Mouse (Mus musculus) myocyte (in vitro differentiated cells): ENCODE measurements around the gene Zfp362. TPM values are rescaled to one million over a fixed set of nuclear protein-coding genes. Genes with fewer than 3 reads are reported as not detected.
A peak's percentile ranks its signal among the peaks of the same experiment; 100 is the strongest.

Source experiments
- H3K27me3 ChIP-seq: one replicate; pipeline ENCODE4 v1.6.1; 2011; ENCODE audit not compliant: control insufficient read depth, insufficient read depth, insufficient read length
- H3K36me3 ChIP-seq: one replicate; pipeline ENCODE4 v1.6.1; 2011; ENCODE audit not compliant: control insufficient read depth, insufficient read depth
- H3K4me2 ChIP-seq: one replicate; pipeline ENCODE4 v1.6.1; 2011; ENCODE audit warnings: low read depth, control low read depth
- H3K4me3 ChIP-seq: one replicate; pipeline ENCODE4 v1.5.1; 2011; ENCODE audit warnings: mild to moderate bottlenecking, control low read depth, moderate library complexity
- H3K79me2 ChIP-seq: one replicate; pipeline ENCODE4 v1.6.1; 2011; ENCODE audit not compliant: control insufficient read depth, insufficient read depth
- H3ac ChIP-seq: one replicate; pipeline ENCODE4 v1.6.1; 2011; ENCODE audit not compliant: control insufficient read depth, insufficient read length
- CEBPB ChIP-seq: IDR thresholded peaks from 2 replicates; pipeline ENCODE4 v1.6.1; 2011; ENCODE audit warnings: mild to moderate bottlenecking, moderate library complexity; ENCODE audit not compliant: poor library complexity, insufficient read depth, severe bottlenecking
- E2F4 ChIP-seq: IDR thresholded peaks from one replicate; pipeline ENCODE4 v1.6.1; 2011; ENCODE audit warnings: mild to moderate bottlenecking, control low read depth, moderate library complexity; ENCODE audit not compliant: insufficient read depth
- MAX ChIP-seq: IDR thresholded peaks from one replicate; pipeline ENCODE4 v1.6.1; 2011; ENCODE audit warnings: low read depth, mild to moderate bottlenecking, control low read depth
- MYOD1 ChIP-seq, 3 experiments: IDR thresholded peaks; one replicate each; pipeline ENCODE4 v1.6.1; 2011; ENCODE audit warnings: control low read depth in 2 of 3, low read depth in 2 of 3, mild to moderate bottlenecking in 2 of 3, moderate library complexity in 1 of 3; ENCODE audit not compliant: insufficient read length in 2 of 3, control insufficient read depth in 1 of 3
- MYOG ChIP-seq, 3 experiments: IDR thresholded peaks; one replicate each; pipeline ENCODE4 v1.6.1; 2011; ENCODE audit warnings: control low read depth in 2 of 3, low read depth in 2 of 3, mild to moderate bottlenecking in 2 of 3; ENCODE audit not compliant: insufficient read length in 2 of 3, control insufficient read depth in 1 of 3, insufficient read depth in 1 of 3
- POLR2A ChIP-seq: IDR thresholded peaks from one replicate; pipeline ENCODE4 v1.6.1; 2011; ENCODE audit warnings: low read depth, mild to moderate bottlenecking, control low read depth, moderate library complexity; ENCODE audit not compliant: insufficient read length
- POLR2AphosphoS2 ChIP-seq: IDR thresholded peaks from one replicate; pipeline ENCODE4 v1.6.1; 2011; ENCODE audit warnings: low read depth, control low read depth; ENCODE audit not compliant: insufficient read length
- REST ChIP-seq: IDR thresholded peaks from one replicate; pipeline ENCODE4 v1.6.1; 2011; ENCODE audit warnings: mild to moderate bottlenecking, control low read depth, moderate library complexity; ENCODE audit not compliant: insufficient read depth, insufficient read length
- SRF ChIP-seq: IDR thresholded peaks from one replicate; pipeline ENCODE4 v1.6.1; 2011; ENCODE audit warnings: low read depth; ENCODE audit not compliant: control insufficient read depth, insufficient read length
- TCF12 ChIP-seq: IDR thresholded peaks from one replicate; pipeline ENCODE4 v1.6.1; 2011; ENCODE audit warnings: mild to moderate bottlenecking, control low read depth; ENCODE audit not compliant: poor library complexity, insufficient read depth, severe bottlenecking
- TCF3 ChIP-seq: IDR thresholded peaks from one replicate; pipeline ENCODE4 v1.6.1; 2011; ENCODE audit warnings: low read depth, control low read depth; ENCODE audit not compliant: insufficient read length
- USF1 ChIP-seq: IDR thresholded peaks from one replicate; pipeline ENCODE4 v1.6.1; 2011; ENCODE audit warnings: low read depth, mild to moderate bottlenecking, control low read depth, moderate library complexity
- polyA plus RNA-seq: library from polyadenylated mRNA; unstranded; fragments of >200 nt; fragmentation: generic; extraction: Trizol; gene quantifications from one replicate; pipeline ENCODE4 v1.2.1, GENCODE M21; 2012; ENCODE audit warnings: missing spikeins

Zfp362 gene
- polyA plus RNA-seq, 1 experiment: 12.0 TPM

DNA sequence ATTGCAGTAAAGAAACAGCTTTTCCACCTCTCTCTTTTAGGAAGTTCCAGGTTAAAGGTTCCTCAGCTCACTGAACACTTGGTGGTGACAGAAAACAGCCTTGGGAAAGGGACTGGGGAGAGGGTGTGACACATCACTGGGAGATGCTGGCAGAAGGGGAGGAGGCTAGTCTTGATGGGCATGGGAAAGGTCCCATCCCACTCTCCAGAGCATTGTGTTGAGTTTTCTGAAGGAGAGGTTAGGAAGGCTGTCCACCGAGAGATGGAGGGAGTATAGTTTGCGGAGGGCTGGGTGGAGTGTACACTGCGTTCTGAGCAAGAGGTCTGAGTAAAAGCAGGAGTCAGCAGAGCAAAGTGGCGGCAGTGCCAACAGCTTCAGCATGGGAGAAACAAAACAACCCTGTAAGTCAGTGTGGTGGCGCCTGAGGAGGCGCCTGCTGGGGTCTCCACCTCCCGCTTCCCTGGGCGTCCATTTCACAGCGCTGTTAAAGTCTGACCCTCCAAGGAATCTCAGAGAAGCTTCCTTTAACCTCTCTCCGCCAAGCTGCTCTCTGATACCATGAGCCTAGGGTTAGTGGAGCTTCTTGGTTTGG is 63.4 kb downstream of the Zfp362 start:
- Histone ChIP-seq H3K4me3 (no peak overlapping the region), H3K36me3 (peaks cover 25% of the 10 kb centered on the region), H3K79me2 (peaks cover 59% of the 10 kb centered on the region), H3K27me3 (no peaks in the 10 kb centered on the region), H3K4me2 (no peak overlapping the region), H3ac (no peak overlapping the region)
- TF ChIP-seq MYOG (IDR thresholded peaks at IDR 0.05; ENCODE audit: control insufficient read depth in 1 of 3, insufficient read depth in 1 of 3, insufficient read length in 2 of 3, low read depth in 2 of 3): no peak
- TF ChIP-seq MAX: no peak
- TF ChIP-seq USF1: no peak
- no peak for TF ChIP-seq TCF3
- no peak for TF ChIP-seq CEBPB
- TF ChIP-seq REST: no peak
- no peak for TF ChIP-seq SRF
- no peak for TF ChIP-seq POLR2AphosphoS2
- no peak for TF ChIP-seq TCF12
- no peak for TF ChIP-seq POLR2A
- no peak for TF ChIP-seq E2F4
- no peak for TF ChIP-seq MYOD1 (IDR thresholded peaks at IDR 0.05; ENCODE audit: control insufficient read depth in 1 of 3, insufficient read length in 2 of 3, low read depth in 2 of 3)

DNA sequence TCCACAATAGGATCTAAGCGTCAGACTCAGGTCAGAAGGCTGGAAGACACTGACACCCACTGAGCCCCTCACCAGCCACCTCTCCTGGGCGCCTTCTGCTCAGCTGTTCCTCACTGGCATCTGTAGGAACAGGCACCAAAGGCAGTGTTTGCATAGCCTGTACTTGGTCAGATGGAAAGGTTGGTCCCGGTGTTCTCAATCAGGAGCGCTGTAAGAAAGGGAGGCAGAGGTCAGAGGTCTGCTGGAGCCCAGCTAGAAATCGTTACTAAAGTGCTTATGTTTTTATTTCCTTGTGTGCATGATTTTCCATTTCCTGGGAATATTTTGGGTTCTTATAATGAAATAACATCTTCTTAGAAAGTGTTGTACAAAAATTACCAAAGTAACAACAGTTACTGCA is 63.9 kb downstream of the Zfp362 start:
- Histone ChIP-seq H3K4me2 (no peak overlapping the region), H3K36me3 (peaks cover 25% of the 10 kb centered on the region), H3K4me3 (no peak overlapping the region), H3K27me3 (no peaks in the 10 kb centered on the region), H3ac (no peak overlapping the region), H3K79me2 (peaks cover 64% of the 10 kb centered on the region)
- TF ChIP-seq MYOG (IDR thresholded peaks at IDR 0.05; ENCODE audit: control insufficient read depth in 1 of 3, insufficient read depth in 1 of 3, insufficient read length in 2 of 3, low read depth in 2 of 3) (peak in 1 of 3 experiments; percentile 12), SRF (no peak), POLR2A (no peak), E2F4 (no peak), CEBPB (no peak)

DNA sequence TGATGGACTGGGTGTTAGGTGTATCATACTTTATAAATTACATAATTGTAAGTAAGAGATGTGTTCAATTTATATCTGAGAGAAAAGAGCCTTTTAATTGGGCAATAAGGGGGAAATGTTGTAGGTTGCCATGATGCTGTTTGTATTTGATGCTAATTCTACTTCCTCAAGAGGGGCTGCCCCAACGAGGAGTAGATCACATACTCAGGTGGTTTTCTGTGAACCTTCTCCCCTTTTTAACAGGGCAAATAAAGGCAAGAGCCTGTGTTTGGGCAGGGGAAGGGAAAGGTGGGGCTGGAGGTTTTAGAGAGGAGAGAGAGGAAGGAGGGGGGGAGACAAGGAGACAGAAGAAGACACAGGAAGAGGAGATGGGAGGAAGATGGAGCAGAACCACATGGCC is 65.0 kb downstream of the Zfp362 start:
- peaks cover 74% of the 10 kb centered on the region for H3K79me2 ChIP-seq
- peaks cover 21% of the 10 kb centered on the region for H3K36me3 ChIP-seq
- H3K4me2 ChIP-seq: no peak overlapping the region
- no peak overlapping the region for H3K4me3 ChIP-seq
- no peak overlapping the region for H3ac ChIP-seq
- no peaks in the 10 kb centered on the region for H3K27me3 ChIP-seq
- no peak for TF ChIP-seq POLR2AphosphoS2
- no peak for TF ChIP-seq TCF12
- no peak for TF ChIP-seq E2F4
- no peak for TF ChIP-seq REST
- TF ChIP-seq MYOD1 (IDR thresholded peaks at IDR 0.05; ENCODE audit: control insufficient read depth in 1 of 3, insufficient read length in 2 of 3, low read depth in 2 of 3): no peak
- no peak for TF ChIP-seq TCF3
- no peak for TF ChIP-seq MYOG (IDR thresholded peaks at IDR 0.05; ENCODE audit: control insufficient read depth in 1 of 3, insufficient read depth in 1 of 3, insufficient read length in 2 of 3, low read depth in 2 of 3)
- TF ChIP-seq POLR2A: no peak

DNA sequence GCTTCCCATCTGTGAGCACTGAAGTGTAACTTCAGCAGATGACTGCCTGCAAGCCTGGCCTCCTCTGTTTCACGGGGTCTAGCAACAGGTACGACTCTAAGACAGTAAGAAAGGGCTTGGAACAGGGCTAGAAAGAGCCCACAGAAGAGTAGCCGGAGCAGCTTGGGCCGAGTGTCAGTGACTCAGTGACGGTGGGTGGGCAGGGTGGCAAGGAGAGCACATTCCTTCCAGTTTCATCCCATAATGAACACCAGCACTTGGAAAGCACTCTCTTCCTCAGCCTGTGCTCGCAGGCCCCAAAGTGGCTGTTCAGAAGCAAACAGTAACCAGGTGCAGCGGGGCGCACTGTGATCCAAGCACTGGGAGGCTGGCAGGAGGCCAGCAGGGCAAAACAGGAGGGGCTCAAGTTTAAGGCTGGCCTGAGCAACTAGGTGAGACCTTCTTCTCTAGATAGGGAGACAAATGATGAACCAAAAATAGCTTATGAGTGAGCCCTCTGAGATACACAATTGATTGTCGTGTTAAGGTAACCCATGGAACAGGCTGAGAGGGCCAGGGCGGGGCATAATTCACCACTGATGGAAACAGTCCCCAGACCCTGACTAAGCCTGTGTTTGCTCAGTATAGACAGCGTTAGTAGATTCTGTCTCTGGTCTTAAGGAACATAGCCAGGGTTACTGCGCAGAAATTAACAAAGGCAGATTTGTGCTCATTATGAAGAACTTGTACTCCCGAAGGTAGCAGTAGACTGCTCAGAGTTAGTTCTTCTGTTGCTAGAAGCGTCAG is 67.8 kb downstream of the Zfp362 start:
- Histone ChIP-seq H3K4me2 (peak overlapping the region; percentile 14), H3ac (no peak overlapping the region), H3K36me3 (no peaks in the 10 kb centered on the region), H3K4me3 (no peak overlapping the region), H3K79me2 (peaks cover 98% of the 10 kb centered on the region), H3K27me3 (no peaks in the 10 kb centered on the region)
- TF ChIP-seq MYOG (IDR thresholded peaks at IDR 0.05; ENCODE audit: control insufficient read depth in 1 of 3, insufficient read depth in 1 of 3, insufficient read length in 2 of 3, low read depth in 2 of 3): no peak
- no peak for TF ChIP-seq MYOD1 (IDR thresholded peaks at IDR 0.05; ENCODE audit: control insufficient read depth in 1 of 3, insufficient read length in 2 of 3, low read depth in 2 of 3)
- no peak for TF ChIP-seq MAX
- no peak for TF ChIP-seq TCF3
- TF ChIP-seq SRF: no peak
- TF ChIP-seq CEBPB: no peak

DNA sequence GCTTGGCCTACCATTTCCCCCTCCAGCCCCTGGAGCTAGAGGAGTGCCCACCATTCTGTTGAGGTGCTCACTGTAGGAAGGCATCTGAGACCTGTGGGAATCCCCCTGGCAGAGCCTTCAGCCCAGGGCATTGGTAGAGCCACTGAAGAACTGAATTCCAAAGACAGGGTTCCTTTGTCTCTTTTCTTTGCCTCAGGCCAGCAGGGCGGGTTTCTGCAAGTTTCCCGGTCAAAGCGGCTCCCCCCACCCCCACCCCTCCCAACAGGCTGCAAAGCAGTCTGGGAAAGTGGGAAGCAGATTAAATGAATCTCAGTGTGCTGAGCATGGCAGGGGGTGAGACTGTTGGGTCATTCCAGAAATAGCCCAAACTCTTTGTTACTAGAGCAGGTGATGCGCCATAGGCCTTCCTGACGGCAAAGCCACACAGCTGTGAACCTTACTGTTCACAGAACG is 68.7 kb downstream of the Zfp362 start:
- no peaks in the 10 kb centered on the region for H3K27me3 ChIP-seq
- H3ac ChIP-seq: no peak overlapping the region
- no peak overlapping the region for H3K4me3 ChIP-seq
- TF ChIP-seq MYOG (IDR thresholded peaks at IDR 0.05; ENCODE audit: control insufficient read depth in 1 of 3, insufficient read depth in 1 of 3, insufficient read length in 2 of 3, low read depth in 2 of 3) (peak in 1 of 3 experiments; percentile 47), MYOD1 (IDR thresholded peaks at IDR 0.05; ENCODE audit: control insufficient read depth in 1 of 3, insufficient read length in 2 of 3, low read depth in 2 of 3) (peak in 2 of 3 experiments; percentile 28 to 45), POLR2A (no peak), E2F4 (no peak)
- H3K36me3 ChIP-seq: no peaks in the 10 kb centered on the region
- H3K4me2 ChIP-seq: peak overlapping the region; percentile 35
- H3K79me2 ChIP-seq: peaks cover 99% of the 10 kb centered on the region
